Mouse (Mus musculus) bone marrow, adult 2 months (tissue): Measurements from ENCODE around the gene Cldn18.

Experiments used
- CTCF ChIP-seq: fragments of 200-500 bp; IDR thresholded peaks from 2 replicates; pipeline ENCODE4 v1.5.1; 2011; ENCODE audit warnings: low read length, control low read depth; ENCODE audit not compliant: control insufficient read depth, insufficient read depth
- POLR2A ChIP-seq: fragments of 200-500 bp; IDR thresholded peaks from 2 replicates; pipeline ENCODE4 v1.6.1; 2011; ENCODE audit warnings: low read depth, mild to moderate bottlenecking, control low read depth, low read length, borderline replicate concordance; ENCODE audit not compliant: control insufficient read depth

DNA sequence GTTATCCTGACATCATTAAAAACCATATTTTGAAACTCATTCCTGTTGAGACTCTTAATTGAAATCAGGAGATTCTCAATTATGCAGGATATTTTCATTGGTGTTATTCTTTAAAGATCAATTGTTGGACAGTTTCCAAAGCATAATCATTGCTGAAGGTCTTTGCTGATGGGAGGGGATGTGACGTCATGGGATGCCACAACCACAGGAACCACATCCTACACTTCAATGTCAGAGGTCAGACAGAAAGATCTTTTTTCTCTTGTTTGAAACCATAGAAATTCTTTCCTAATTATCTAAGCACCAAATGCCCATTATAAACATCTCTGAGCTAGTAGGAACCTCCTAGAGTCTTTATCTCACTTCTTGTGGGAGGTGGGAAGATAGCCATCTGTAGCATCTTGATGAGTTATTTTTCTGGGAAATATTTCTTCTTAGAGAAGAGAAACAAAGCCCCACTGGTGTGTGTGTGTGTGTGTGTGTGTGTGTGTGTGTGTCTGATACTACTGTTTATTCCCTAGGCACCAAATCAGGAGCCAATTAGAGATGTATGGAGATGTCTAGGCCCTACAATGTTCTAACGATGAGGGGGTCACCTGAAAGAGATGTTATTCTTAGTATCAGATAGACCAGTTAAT, 17.2 kb downstream of the Cldn18 start:
- TF ChIP-seq POLR2A (no peak), CTCF (no peak)
